Mouse (Mus musculus): ENCODE results near the gene Tardbp. TPM values are rescaled to one million over a fixed set of nuclear protein-coding genes. Genes with fewer than 3 reads are reported as not detected.
A peak's percentile ranks its signal among the peaks of the same experiment; 100 is the strongest.

The Tardbp gene
- polyA plus RNA-seq, 1 experiment from 2014 or later: 337 TPM

GRCm38 (mm10) chr4:148625010-148625409 lies 1.8 kb downstream of the Tardbp start:
- WGBS: 79% methylated on average over 10 of the region's 10 CpGs
- Histone ChIP-seq H3K9ac (replicated peaks; ENCODE audit: low read length) (0 out of 2 replicates have a peak overlapping the region, but pooled peaks have one; percentile 34), H3K4me1 (ENCODE audit: insufficient read depth, low read length) (peaks cover 25% of the 10 kb centered on the region), H3K36me3 (ENCODE audit: insufficient read depth, low read length) (peaks cover 42% of the 10 kb centered on the region), H3K27me3 (ENCODE audit: insufficient read depth, low read length) (no peaks in the 10 kb centered on the region), H3K9me3 (ENCODE audit: low read length) (no peaks in the 10 kb centered on the region), H3K4me2 (replicated peaks; ENCODE audit: low read depth, low read length) (peak overlapping the region; percentile 85), H3K4me3 (ENCODE audit: low read length) (peak overlapping the region; percentile 78), H3K27ac (ENCODE audit: low read length) (no peak overlapping the region)
- no peak for ATAC-seq (ENCODE audit: low FRiP score, low TSS enrichment)

DNA sequence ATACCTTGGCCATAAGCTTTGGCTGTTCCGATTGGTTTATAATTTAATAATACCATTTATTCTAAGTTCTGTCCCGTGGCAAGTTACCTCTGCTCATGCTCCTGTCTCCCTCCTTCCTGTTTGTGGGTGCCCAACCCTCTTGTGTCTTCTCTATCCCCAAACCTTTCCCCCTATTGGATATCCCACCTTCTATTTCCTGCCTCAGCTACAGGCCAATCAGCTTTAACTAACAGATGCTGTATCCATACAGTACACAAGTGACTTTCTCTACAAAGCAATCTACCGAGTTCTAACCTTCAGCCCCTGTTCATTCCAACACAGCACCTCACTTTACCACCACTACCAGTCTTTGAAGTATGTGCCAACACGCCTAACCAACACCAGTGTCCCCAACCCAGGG lies 3.2 kb downstream of the Tardbp start:
- WGBS: 87% methylated on average over 4 of the region's 4 CpGs
- H3K27me3 ChIP-seq (ENCODE audit: insufficient read depth, low read length): no peaks in the 10 kb centered on the region
- H3K27ac ChIP-seq (ENCODE audit: low read length): no peak overlapping the region
- peaks cover 56% of the 10 kb centered on the region for H3K36me3 ChIP-seq (ENCODE audit: insufficient read depth, low read length)
- peaks cover 25% of the 10 kb centered on the region for H3K4me1 ChIP-seq (ENCODE audit: insufficient read depth, low read length)
- H3K4me3 ChIP-seq (ENCODE audit: low read length): no peak overlapping the region
- H3K9me3 ChIP-seq (ENCODE audit: low read length): no peaks in the 10 kb centered on the region
- ATAC-seq (ENCODE audit: low FRiP score, low TSS enrichment): no peak
- H3K9ac ChIP-seq (replicated peaks; ENCODE audit: low read length): no peak overlapping the region
- H3K4me2 ChIP-seq (replicated peaks; ENCODE audit: low read depth, low read length): no peak overlapping the region

DNA sequence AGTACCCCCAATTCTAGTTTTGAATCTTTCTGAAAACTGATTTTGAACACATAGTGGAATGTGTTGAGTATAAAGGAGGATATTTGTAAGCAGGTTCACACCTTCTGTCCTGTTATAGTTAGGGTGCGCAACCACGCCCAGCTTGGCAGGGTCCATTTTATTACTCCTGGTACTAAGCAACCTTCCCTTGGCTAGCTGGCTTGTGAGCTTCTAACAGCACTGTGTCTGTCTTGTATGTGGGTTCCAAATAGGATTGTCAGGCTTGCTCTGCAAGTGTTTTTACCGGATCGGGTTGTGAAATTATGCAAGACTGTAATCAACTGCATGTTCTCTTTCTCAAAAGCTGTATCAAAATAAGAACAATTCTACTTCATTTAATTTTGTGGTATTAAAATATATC lies 4.3 kb downstream of the Tardbp start:
- no peaks in the 10 kb centered on the region for H3K9me3 ChIP-seq (ENCODE audit: low read length)
- H3K36me3 ChIP-seq (ENCODE audit: insufficient read depth, low read length): peaks cover 62% of the 10 kb centered on the region
- peaks cover 25% of the 10 kb centered on the region for H3K4me1 ChIP-seq (ENCODE audit: insufficient read depth, low read length)
- 92% methylated on average over 4 of the region's 4 CpGs for WGBS
- H3K4me3 ChIP-seq (ENCODE audit: low read length): no peak overlapping the region
- H3K4me2 ChIP-seq (replicated peaks; ENCODE audit: low read depth, low read length): no peak overlapping the region
- no peak overlapping the region for H3K27ac ChIP-seq (ENCODE audit: low read length)
- no peak overlapping the region for H3K9ac ChIP-seq (replicated peaks; ENCODE audit: low read length)
- H3K27me3 ChIP-seq (ENCODE audit: insufficient read depth, low read length): no peaks in the 10 kb centered on the region
- no peak for ATAC-seq (ENCODE audit: low FRiP score, low TSS enrichment)

DNA sequence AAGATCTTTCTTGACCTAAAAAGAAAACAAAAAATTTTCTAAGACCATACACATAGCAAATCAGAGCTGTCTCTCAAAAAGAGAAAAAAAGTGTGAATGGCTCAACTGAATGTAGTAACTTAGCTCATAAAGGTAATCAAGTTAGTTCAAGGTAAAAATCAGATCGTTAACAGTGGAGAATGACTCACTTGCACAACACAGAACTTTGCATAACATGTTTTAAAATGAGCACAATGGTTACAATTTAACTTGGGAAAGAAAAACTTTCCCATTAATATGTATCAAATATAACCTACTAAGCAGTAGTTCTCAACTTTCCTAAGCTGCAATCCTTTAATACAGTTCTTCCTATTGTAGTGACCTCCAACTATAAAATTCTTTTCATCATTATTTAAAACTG lies 6.1 kb downstream of the Tardbp start:
- WGBS: 67% methylated on average over 1 of the region's 1 CpGs
- no peaks in the 10 kb centered on the region for H3K27me3 ChIP-seq (ENCODE audit: insufficient read depth, low read length)
- no peak overlapping the region for H3K9ac ChIP-seq (replicated peaks; ENCODE audit: low read length)
- no peak overlapping the region for H3K4me3 ChIP-seq (ENCODE audit: low read length)
- no peak for ATAC-seq (ENCODE audit: low FRiP score, low TSS enrichment)
- peaks cover 74% of the 10 kb centered on the region for H3K36me3 ChIP-seq (ENCODE audit: insufficient read depth, low read length)
- no peaks in the 10 kb centered on the region for H3K9me3 ChIP-seq (ENCODE audit: low read length)
- peaks cover 22% of the 10 kb centered on the region for H3K4me1 ChIP-seq (ENCODE audit: insufficient read depth, low read length)
- H3K27ac ChIP-seq (ENCODE audit: low read length): no peak overlapping the region
- no peak overlapping the region for H3K4me2 ChIP-seq (replicated peaks; ENCODE audit: low read depth, low read length)

DNA sequence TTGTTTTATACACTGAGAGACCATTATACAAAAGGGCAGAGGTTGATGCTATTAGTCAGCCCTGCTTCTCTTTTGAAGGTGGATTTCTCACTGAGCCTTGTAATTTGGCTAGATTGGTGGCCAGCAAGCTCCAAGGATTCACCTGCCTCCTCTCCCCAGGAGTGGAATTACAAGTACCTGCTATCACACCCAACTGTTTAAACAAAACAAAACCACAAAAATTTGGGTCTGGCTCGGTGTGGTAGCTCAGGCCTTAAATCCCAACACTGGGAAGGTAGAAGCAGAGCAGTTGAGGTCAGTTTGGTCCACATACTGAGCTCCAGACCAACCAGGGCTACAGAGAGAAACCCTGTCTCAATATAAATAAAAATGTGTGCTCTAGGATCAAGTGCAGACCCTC lies 7.0 kb downstream of the Tardbp start:
- H3K4me1 ChIP-seq (ENCODE audit: insufficient read depth, low read length): peaks cover 18% of the 10 kb centered on the region
- no peaks in the 10 kb centered on the region for H3K27me3 ChIP-seq (ENCODE audit: insufficient read depth, low read length)
- no peaks in the 10 kb centered on the region for H3K9me3 ChIP-seq (ENCODE audit: low read length)
- no peak overlapping the region for H3K27ac ChIP-seq (ENCODE audit: low read length)
- 90% methylated on average over 1 of the region's 1 CpGs for WGBS
- no peak overlapping the region for H3K4me3 ChIP-seq (ENCODE audit: low read length)
- peaks cover 77% of the 10 kb centered on the region for H3K36me3 ChIP-seq (ENCODE audit: insufficient read depth, low read length)
- ATAC-seq (ENCODE audit: low FRiP score, low TSS enrichment): no peak
- no peak overlapping the region for H3K9ac ChIP-seq (replicated peaks; ENCODE audit: low read length)
- no peak overlapping the region for H3K4me2 ChIP-seq (replicated peaks; ENCODE audit: low read depth, low read length)

GRCm38 (mm10) chr4:148613738-148614137 lies 13.1 kb downstream of the Tardbp start:
- WGBS: 87% methylated on average over 9 of the region's 9 CpGs
- Histone ChIP-seq H3K4me1 (ENCODE audit: insufficient read depth, low read length) (peaks cover 7% of the 10 kb centered on the region; the same call in 1 of the 2 replicates), H3K4me2 (replicated peaks; ENCODE audit: low read depth, low read length) (no peak overlapping the region), H3K27ac (ENCODE audit: low read length) (no peak overlapping the region), H3K4me3 (ENCODE audit: low read length) (no peak overlapping the region), H3K36me3 (ENCODE audit: insufficient read depth, low read length) (peaks cover 51% of the 10 kb centered on the region), H3K9ac (replicated peaks; ENCODE audit: low read length) (no peak overlapping the region), H3K9me3 (ENCODE audit: low read length) (no peaks in the 10 kb centered on the region), H3K27me3 (ENCODE audit: insufficient read depth, low read length) (no peaks in the 10 kb centered on the region)
- ATAC-seq (ENCODE audit: low FRiP score, low TSS enrichment): no peak

- Histone ChIP-seq H3K4me1 (ENCODE audit: insufficient read depth, low read length) (peaks cover 12% of the 10 kb centered on the region; the same call in 1 of the 2 replicates), H3K27me3 (ENCODE audit: insufficient read depth, low read length) (no peaks in the 10 kb centered on the region), H3K4me3 (ENCODE audit: low read length) (no peak overlapping the region), H3K4me2 (replicated peaks; ENCODE audit: low read depth, low read length) (no peak overlapping the region), H3K9me3 (ENCODE audit: low read length) (no peaks in the 10 kb centered on the region), H3K36me3 (ENCODE audit: insufficient read depth, low read length) (peaks cover 44% of the 10 kb centered on the region), H3K9ac (replicated peaks; ENCODE audit: low read length) (no peak overlapping the region), H3K27ac (ENCODE audit: low read length) (no peak overlapping the region)
- WGBS: 44% methylated on average over 4 of the region's 4 CpGs
- ATAC-seq (ENCODE audit: low FRiP score, low TSS enrichment): no peak
Measured at GRCm38 (mm10) chr4:148612557-148612956, 14.3 kb downstream of the Tardbp start.

- 76% methylated on average over 5 of the region's 5 CpGs for WGBS
- Histone ChIP-seq H3K27me3 (ENCODE audit: insufficient read depth, low read length) (no peaks in the 10 kb centered on the region), H3K9ac (replicated peaks; ENCODE audit: low read length) (no peak overlapping the region), H3K36me3 (ENCODE audit: insufficient read depth, low read length) (peaks cover 33% of the 10 kb centered on the region), H3K4me2 (replicated peaks; ENCODE audit: low read depth, low read length) (no peak overlapping the region), H3K27ac (ENCODE audit: low read length) (no peak overlapping the region), H3K4me1 (ENCODE audit: insufficient read depth, low read length) (peaks cover 12% of the 10 kb centered on the region; the same call in 1 of the 2 replicates), H3K4me3 (ENCODE audit: low read length) (no peak overlapping the region), H3K9me3 (ENCODE audit: low read length) (no peaks in the 10 kb centered on the region)
- ATAC-seq (ENCODE audit: low FRiP score, low TSS enrichment): no peak
Measured at GRCm38 (mm10) chr4:148610631-148611364, 16.0 kb downstream of the Tardbp start.

GRCm38 (mm10) chr4:148609805-148610204 lies 17.0 kb downstream of the Tardbp start:
- H3K36me3 ChIP-seq (ENCODE audit: insufficient read depth, low read length): peaks cover 26% of the 10 kb centered on the region
- no peaks in the 10 kb centered on the region for H3K27me3 ChIP-seq (ENCODE audit: insufficient read depth, low read length)
- ATAC-seq (ENCODE audit: low FRiP score, low TSS enrichment): no peak
- peak overlapping the region; percentile 61 for H3K27ac ChIP-seq (ENCODE audit: low read length)
- H3K4me2 ChIP-seq (replicated peaks; ENCODE audit: low read depth, low read length): no peak overlapping the region
- no peaks in the 10 kb centered on the region for H3K9me3 ChIP-seq (ENCODE audit: low read length)
- WGBS: 75% methylated on average over 5 of the region's 5 CpGs
- H3K4me3 ChIP-seq (ENCODE audit: low read length): no peak overlapping the region
- no peak overlapping the region for H3K9ac ChIP-seq (replicated peaks; ENCODE audit: low read length)
- H3K4me1 ChIP-seq (ENCODE audit: insufficient read depth, low read length): peaks cover 12% of the 10 kb centered on the region; the same call in 1 of the 2 replicates

DNA sequence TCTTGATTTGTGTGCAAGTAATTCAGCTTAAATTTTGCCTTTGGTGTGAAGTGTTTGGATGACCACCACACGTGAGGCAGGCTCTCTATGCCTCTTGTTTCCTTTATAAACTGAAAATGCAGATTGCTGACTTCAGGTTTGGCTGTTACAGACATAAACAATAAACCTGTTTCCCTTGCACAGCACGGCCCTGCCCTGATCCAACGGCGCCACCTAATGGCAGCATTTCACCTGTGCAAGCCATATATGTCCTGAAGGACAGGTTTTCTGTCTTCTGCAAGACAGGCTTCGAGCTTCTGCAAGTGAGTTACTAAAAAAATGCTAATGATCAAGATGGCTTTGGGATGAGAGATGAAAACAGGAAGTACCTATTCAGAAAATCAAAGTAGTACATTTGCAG lies 19.1 kb downstream of the Tardbp start:
- Histone ChIP-seq H3K27me3 (ENCODE audit: insufficient read depth, low read length) (no peaks in the 10 kb centered on the region), H3K36me3 (ENCODE audit: insufficient read depth, low read length) (peaks cover 11% of the 10 kb centered on the region), H3K4me1 (ENCODE audit: insufficient read depth, low read length) (peaks cover 8% of the 10 kb centered on the region; the same call in 1 of the 2 replicates), H3K4me3 (ENCODE audit: low read length) (no peak overlapping the region), H3K4me2 (replicated peaks; ENCODE audit: low read depth, low read length) (no peak overlapping the region), H3K9ac (replicated peaks; ENCODE audit: low read length) (no peak overlapping the region), H3K27ac (ENCODE audit: low read length) (no peak overlapping the region), H3K9me3 (ENCODE audit: low read length) (no peaks in the 10 kb centered on the region)
- WGBS: 20% methylated on average over 5 of the region's 5 CpGs
- ATAC-seq (ENCODE audit: low FRiP score, low TSS enrichment): no peak

Data from kidney, embryonic 16.5 days (tissue).